In genomic region chr8:61642358-61642847, GRCm38 (mm10) we compare ENCODE assay signal across 9 mouse cellular contexts.
DNase-seq lines count a peak whose midpoint lies in the region; ATAC-seq and TF ChIP-seq lines count a peak whose summit lies in the region.
"Had no signal": no experiment of that assay in that cellular context is flagged by ENCODE, and none has a peak within 500 bp of the region (broad histone marks: within the 10 kb centered on the region; RNA-seq: fewer than 3 reads in every experiment).

No protein-coding gene starts in this region.

- peaks cover 16% of the 10 kb centered on the region for H3K4me1 ChIP-seq in intestine, embryonic 14.5 days (replicated peaks; ENCODE audit: control insufficient read depth, insufficient read depth, low read length)
- 0 out of 2 replicates have a peak, but pooled peaks cover 8% of the 10 kb centered on the region for H3K4me1 ChIP-seq in intestine, embryonic 16.5 days (ENCODE audit: control insufficient read depth, insufficient read depth, low read length)
- peaks cover 32% of the 10 kb centered on the region for H3K4me1 ChIP-seq in heart, postnatal 0 days (ENCODE audit: control insufficient read depth, insufficient read depth)
- no peaks in the 10 kb centered on the region for H3K4me1 ChIP-seq in midbrain, postnatal 0 days (ENCODE audit: insufficient read depth, low read length)
- H3K4me1 ChIP-seq in hindbrain, embryonic 11.5 days (replicated peaks; ENCODE audit: control insufficient read depth, insufficient read depth, low read length), result no peaks in the 10 kb centered on the region

- DNase-seq in intestine, embryonic 14.5 days (ENCODE audit: low spot score), result peak; percentile 39
- peak; percentile 20 for DNase-seq in c-Kit-positive CD71-positive TER-119-negative erythroid progenitor cells, embryonic 14.5 days (ENCODE audit: low read depth)
- peak; percentile 67 for DNase-seq in heart, postnatal 0 days (ENCODE audit: low spot score)
- DNase-seq in lung, postnatal 25 days (ENCODE audit: low spot score), result peak; percentile 58
- DNase-seq in T-cell, adult 2 months (ENCODE audit: low spot score), result no peak
- no peak for DNase-seq in midbrain, postnatal 0 days (ENCODE audit: low spot score)
- no peak for DNase-seq in hindbrain, embryonic 11.5 days (ENCODE audit: low spot score)
- DNase-seq: spleen, adult 18-20 months had no signal

- no peaks in the 10 kb centered on the region for H3K36me3 ChIP-seq in intestine, embryonic 14.5 days (ENCODE audit: control insufficient read depth, insufficient read depth, low read length)
- H3K36me3 ChIP-seq in intestine, embryonic 16.5 days (ENCODE audit: control insufficient read depth, insufficient read depth, low read length), result no peaks in the 10 kb centered on the region
- H3K36me3 ChIP-seq in heart, postnatal 0 days (replicated peaks; ENCODE audit: control insufficient read depth, insufficient read depth, low read length), result peaks cover 4% of the 10 kb centered on the region; the same call in 1 of the 2 replicates
- H3K36me3 ChIP-seq in midbrain, postnatal 0 days (ENCODE audit: insufficient read depth, low read length), result no peaks in the 10 kb centered on the region
- no peaks in the 10 kb centered on the region for H3K36me3 ChIP-seq in hindbrain, embryonic 11.5 days (ENCODE audit: control insufficient read depth, insufficient read depth, low read length)

- WGBS in intestine, embryonic 14.5 days, result 61% methylated on average over 4 of the region's 4 CpGs
- 60% methylated on average over 4 of the region's 4 CpGs for WGBS in intestine, embryonic 16.5 days
- WGBS in heart, postnatal 0 days, result 29% methylated on average over 4 of the region's 4 CpGs
- WGBS in midbrain, postnatal 0 days, result 79% methylated on average over 4 of the region's 4 CpGs
- 89% methylated on average over 4 of the region's 4 CpGs for WGBS in hindbrain, embryonic 11.5 days

- H3K9ac ChIP-seq in intestine, embryonic 14.5 days (ENCODE audit: low read length), result no peak overlapping the region
- H3K9ac ChIP-seq in intestine, embryonic 16.5 days (ENCODE audit: low read depth, low read length), result no peak overlapping the region
- no peak overlapping the region for H3K9ac ChIP-seq in heart, postnatal 0 days (replicated peaks; ENCODE audit: low read depth, low read length)
- H3K9ac ChIP-seq in midbrain, postnatal 0 days (replicated peaks; ENCODE audit: low read length, poor library complexity, severe bottlenecking), result no peak overlapping the region
- no peak overlapping the region for H3K9ac ChIP-seq in hindbrain, embryonic 11.5 days (ENCODE audit: low read depth, low read length)

- no peak overlapping the region for H3K4me3 ChIP-seq in intestine, embryonic 14.5 days (ENCODE audit: low read depth, low read length)
- no peak overlapping the region for H3K4me3 ChIP-seq in intestine, embryonic 16.5 days (ENCODE audit: low read length)
- no peak overlapping the region for H3K4me3 ChIP-seq in heart, postnatal 0 days (ENCODE audit: low read depth, low read length)
- H3K4me3 ChIP-seq in midbrain, postnatal 0 days (ENCODE audit: low read depth, low read length), result no peak overlapping the region
- no peak overlapping the region for H3K4me3 ChIP-seq in hindbrain, embryonic 11.5 days (ENCODE audit: low read depth, low read length)

- H3K4me2 ChIP-seq in intestine, embryonic 14.5 days (ENCODE audit: low read length), result no peak overlapping the region
- H3K4me2 ChIP-seq in intestine, embryonic 16.5 days (ENCODE audit: low read depth, low read length), result no peak overlapping the region
- H3K4me2 ChIP-seq in heart, postnatal 0 days (ENCODE audit: low read depth, low read length), result no peak overlapping the region
- no peak overlapping the region for H3K4me2 ChIP-seq in midbrain, postnatal 0 days (ENCODE audit: low read depth, low read length, poor library complexity, severe bottlenecking)
- H3K4me2 ChIP-seq in hindbrain, embryonic 11.5 days (replicated peaks; ENCODE audit: low read depth, low read length), result no peak overlapping the region

- no peak for TF ChIP-seq EP300 in heart, postnatal 0 days (IDR thresholded peaks at IDR 0.05; ENCODE audit: low read depth)

- no peak for ATAC-seq in intestine, embryonic 14.5 days (replicated peaks; ENCODE audit: low FRiP score, low TSS enrichment, low read depth)
- ATAC-seq in intestine, embryonic 16.5 days, result no peak
- peak; percentile 65 for ATAC-seq in heart, postnatal 0 days (ENCODE audit: insufficient read depth, low read depth)
- no peak for ATAC-seq in midbrain, postnatal 0 days (ENCODE audit: low FRiP score)
- no peak for ATAC-seq in hindbrain, embryonic 11.5 days (ENCODE audit: low FRiP score)

- no peaks in the 10 kb centered on the region for H3K27me3 ChIP-seq in intestine, embryonic 14.5 days (replicated peaks; ENCODE audit: control insufficient read depth, insufficient read depth, low read length)
- no peaks in the 10 kb centered on the region for H3K27me3 ChIP-seq in intestine, embryonic 16.5 days (replicated peaks; ENCODE audit: control insufficient read depth, insufficient read depth, low read length)
- no peaks in the 10 kb centered on the region for H3K27me3 ChIP-seq in heart, postnatal 0 days (ENCODE audit: control insufficient read depth, insufficient read depth, low read length)
- no peaks in the 10 kb centered on the region for H3K27me3 ChIP-seq in midbrain, postnatal 0 days (ENCODE audit: insufficient read depth, low read length)
- no peaks in the 10 kb centered on the region for H3K27me3 ChIP-seq in hindbrain, embryonic 11.5 days (ENCODE audit: control insufficient read depth, insufficient read depth, low read length)

- no peaks in the 10 kb centered on the region for H3K9me3 ChIP-seq in intestine, embryonic 14.5 days (ENCODE audit: control insufficient read depth, low read length)
- H3K9me3 ChIP-seq in intestine, embryonic 16.5 days (ENCODE audit: control insufficient read depth, low read length), result no peaks in the 10 kb centered on the region
- H3K9me3 ChIP-seq in heart, postnatal 0 days (replicated peaks; ENCODE audit: control insufficient read depth, low read length), result no peaks in the 10 kb centered on the region
- no peaks in the 10 kb centered on the region for H3K9me3 ChIP-seq in midbrain, postnatal 0 days (ENCODE audit: low read length)
- H3K9me3 ChIP-seq in hindbrain, embryonic 11.5 days (ENCODE audit: control insufficient read depth, low read length), result no peaks in the 10 kb centered on the region

- no peak overlapping the region for H3K27ac ChIP-seq in intestine, embryonic 14.5 days (ENCODE audit: low read depth)
- H3K27ac ChIP-seq in intestine, embryonic 16.5 days (ENCODE audit: low read length), result no peak overlapping the region
- peak overlapping the region; percentile 47 for H3K27ac ChIP-seq in heart, postnatal 0 days (ENCODE audit: low read depth)
- H3K27ac ChIP-seq in midbrain, postnatal 0 days (ENCODE audit: low read depth, low read length), result no peak overlapping the region
- H3K27ac ChIP-seq in hindbrain, embryonic 11.5 days (ENCODE audit: low read depth, low read length), result no peak overlapping the region

- no peak for TF ChIP-seq CTCF in heart, postnatal 0 days (IDR thresholded peaks at IDR 0.05; ENCODE audit: low read depth)
- no peak for TF ChIP-seq CTCF in midbrain, postnatal 0 days (IDR thresholded peaks at IDR 0.05)

Comparison
In these comparisons a context has a peak if more than half of its experiments do, and no peak if none do; other contexts are left out.
1. DNase-seq: peak in intestine, embryonic 14.5 days (single experiment), c-Kit-positive CD71-positive TER-119-negative erythroid progenitor cells, embryonic 14.5 days (single experiment), heart, postnatal 0 days (single experiment) and lung, postnatal 25 days (single experiment); none in T-cell, adult 2 months (single experiment), midbrain, postnatal 0 days (single experiment) and hindbrain, embryonic 11.5 days (single experiment).